Mouse (Mus musculus): Measurements from ENCODE around the gene Ccno.
"Not testable (repeated sequence)": the region's sequence is repeated elsewhere in the genome, so short reads cannot be mapped to it uniquely, and the experiment has no call there.

The Ccno gene

DNA sequence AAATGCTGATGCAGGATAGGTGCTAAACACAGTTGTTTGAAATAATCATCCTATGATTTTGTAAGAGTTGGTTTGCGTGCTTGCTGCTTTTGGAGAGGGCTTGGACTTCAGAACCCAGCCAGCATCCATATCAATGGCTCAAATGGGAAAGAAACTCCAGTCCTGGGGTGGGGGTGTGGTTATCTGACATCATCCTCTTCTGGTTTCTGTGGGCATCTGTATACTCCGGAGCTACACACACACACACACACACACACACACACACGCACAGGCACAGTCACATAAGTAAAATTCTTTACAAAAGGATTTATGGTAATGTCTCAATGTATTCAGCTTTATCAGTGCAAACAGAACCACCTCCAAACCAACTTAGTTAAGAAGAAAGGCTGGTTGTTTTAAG lies 12.5 kb downstream of the Ccno start:
- in situ Hi-C loops (cut with MboI, MseI): no loop called here

DNA sequence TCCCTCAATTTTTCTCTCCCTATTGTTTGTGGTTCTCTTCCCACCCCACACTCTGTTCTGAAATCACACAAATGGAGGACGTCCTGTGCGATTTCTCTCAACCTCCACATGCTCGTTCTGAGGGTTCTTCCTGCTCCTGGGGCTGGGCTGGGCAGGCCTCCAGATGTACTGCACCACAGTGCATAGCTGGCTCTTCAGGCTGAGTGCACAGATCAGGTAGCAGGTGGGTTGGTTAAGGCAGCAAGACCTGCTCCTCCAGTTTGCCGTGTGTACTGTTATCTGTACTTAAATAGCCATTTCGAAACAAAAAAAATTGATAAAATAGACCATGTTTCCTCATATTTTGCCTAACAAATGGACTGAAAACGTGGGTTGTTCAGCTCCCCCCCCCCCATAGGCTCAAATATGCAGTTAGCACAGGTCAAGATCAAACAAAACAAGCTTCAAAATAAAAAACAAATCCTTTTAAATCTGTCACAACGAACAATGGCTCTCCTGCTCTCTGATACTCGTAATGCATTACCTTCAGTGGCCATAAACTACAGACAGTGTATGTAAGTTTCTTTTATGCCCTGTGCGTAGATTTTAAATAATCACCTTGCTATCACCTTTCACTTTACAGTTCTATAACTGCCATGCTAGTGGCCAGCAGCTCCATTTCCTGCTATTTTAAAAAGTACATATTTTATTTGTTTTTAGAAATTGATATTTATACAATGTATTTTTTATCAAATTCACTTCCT lies 13.1 kb downstream of the Ccno start:
- in situ Hi-C loops (cut with MboI, MseI): no loop called here

DNA sequence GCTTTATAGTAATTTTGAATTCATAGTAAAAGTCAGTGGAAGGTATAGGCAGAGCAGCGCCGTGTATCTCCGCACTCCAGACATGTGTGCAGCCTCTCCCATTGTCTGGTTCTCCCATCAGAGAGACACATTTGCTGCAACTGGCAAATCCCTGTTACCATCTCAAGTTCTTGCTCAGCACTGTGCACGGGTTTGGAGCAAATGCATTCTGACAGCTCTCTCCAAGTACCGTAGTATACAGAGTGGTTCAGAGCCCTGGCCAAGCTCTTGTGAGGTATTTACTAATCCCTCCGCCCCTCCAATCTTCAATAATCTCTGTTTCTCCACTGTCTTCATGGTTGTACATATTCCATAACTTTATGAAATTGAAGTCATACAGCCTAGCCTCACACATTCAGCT lies 25.1 kb downstream of the Ccno start:
- in situ Hi-C loops (cut with MboI, MseI): no loop called here

DNA sequence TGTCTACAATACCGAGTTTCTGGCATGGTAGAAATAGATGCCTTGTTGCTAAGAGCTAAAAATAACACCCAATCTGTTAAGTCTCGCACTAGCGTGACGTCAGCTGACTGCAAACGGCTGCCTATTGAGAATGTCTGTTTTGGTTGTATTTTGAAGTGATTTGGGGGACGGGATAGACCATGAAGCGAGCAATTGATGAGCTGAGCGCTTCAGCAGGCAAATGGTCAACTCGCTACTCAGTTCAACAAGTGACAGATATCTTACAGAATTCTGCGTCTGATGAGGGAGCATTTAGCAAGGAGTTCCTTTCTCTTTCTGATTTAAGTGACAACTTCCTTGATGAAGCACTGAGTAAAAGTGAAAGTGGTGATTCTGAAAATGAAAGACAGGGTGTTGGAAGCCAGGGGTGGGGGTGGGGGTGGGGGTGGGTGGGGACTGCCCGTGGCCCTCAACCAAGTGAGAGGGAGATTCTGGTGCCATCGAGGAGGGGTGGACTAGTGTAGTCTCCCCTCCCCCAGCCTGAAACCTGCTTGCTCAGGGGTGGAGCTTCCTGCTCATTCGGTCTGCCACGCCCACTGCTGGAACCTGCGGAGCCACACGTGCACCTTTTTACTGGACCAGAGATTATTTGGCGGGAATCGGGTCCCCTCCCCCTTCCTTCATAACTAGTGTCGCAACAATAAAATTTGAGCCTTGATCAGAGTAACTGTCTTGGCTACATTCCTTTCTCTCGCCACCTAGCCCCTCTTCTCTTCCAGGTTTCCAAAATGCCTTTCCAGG lies 25.8 kb downstream of the Ccno start:
- in situ Hi-C loops (cut with MboI, MseI): not testable (repeated sequence)

DNA sequence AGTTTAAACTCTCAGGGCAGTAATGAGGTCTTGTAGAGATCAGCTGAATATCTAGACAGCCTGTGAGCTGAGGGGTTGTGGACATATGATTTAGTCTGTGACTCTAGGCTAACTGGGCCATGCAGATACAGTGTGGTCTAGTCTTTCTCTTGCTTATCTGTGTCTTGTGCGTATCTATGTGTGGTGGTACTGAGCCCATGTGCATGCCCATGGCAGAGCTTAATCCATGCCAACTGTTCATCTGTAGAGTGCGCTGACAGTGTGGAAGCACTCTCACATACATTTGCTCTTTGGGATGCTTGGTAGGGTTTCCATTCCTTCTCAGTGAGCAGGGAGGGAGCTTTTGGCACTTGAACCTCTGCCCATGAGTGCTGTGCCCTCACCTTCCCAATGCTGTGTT lies 33.9 kb downstream of the Ccno start:
- in situ Hi-C loops (cut with MboI, MseI): no loop called here

DNA sequence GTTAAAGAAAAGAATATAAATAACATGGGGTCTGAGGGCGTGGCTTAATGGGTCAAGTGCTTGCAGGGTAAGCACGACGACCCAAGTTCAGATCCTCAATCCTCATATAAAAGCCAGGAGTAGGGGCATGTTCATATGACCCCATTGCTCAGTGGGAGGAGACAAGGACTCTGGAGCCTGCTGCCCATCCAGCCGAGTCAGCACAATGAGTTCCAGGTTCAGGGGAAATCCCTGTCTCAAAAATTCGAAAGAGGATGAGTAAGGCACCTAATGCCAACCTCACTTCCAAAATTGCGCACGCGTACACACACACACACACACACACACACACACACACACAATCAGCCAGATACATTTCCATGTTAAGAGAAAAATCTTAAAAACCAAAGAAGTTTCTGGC lies 34.9 kb downstream of the Ccno start:
- in situ Hi-C loops (cut with MboI, MseI): no loop called here

DNA sequence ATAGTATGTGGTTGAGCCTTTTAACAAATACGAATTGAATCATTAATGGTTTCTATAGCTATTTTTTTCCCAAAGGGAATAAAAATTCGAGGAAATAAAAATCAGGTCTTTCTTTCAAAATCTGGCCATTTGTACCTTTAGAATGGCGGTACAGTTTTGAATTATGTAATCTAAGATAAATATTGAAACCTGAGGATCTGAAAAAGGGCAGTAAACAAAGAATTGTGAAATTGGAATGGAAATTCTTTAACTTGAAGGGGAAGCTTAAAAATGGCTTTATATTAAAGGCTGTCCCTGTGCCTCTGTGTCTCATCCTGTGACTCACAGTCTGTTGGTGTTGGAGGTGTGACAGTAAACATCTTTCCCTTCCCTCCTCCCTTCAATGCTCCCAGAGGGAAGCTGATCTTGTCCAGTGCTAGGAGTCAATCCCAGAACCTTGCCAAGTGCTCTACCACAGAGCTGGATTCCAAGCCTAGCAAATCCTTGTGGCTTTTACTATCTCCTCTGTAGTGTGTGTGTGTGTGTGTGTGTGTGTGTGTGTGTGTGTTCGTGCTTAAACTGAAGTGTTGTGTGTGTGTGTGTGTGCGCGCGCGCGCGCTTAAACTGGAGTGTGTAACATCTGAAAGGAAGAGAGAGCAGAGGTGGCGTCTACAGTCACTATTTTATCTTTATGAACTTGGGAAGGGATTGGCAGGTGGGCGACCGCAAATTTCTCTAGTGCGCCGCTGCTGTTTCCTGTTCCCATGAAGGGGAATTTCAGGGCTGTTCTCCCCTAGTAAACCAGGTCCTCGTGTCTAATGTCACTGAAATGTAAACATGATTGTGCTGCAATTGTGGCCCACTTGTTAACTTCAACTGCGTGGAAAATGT lies 35.9 kb downstream of the Ccno start:
- in situ Hi-C loops (cut with MboI, MseI): no loop called here

DNA sequence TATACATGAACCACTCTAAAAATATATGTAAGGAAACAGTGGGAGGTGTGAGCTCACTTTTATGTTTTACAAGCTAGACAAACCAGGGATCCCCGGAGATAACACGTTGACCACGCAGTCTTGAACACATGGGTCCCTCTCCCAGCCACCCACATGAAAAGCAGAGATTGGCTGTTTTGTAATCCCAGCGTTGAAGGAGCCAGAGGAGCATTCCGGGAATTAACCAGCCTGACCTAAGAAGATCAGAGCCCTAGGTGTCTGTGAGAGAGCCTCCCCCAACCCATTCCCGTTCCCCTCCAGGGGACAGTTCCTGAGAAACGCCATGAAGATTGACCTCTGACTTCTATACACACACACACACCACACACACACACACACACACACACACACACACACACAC lies 43.7 kb downstream of the Ccno start:
- in situ Hi-C loops (cut with MboI, MseI): loop anchor here (5.0 to 10.0 kb wide), 2 partner anchors 34 to 47 kb away; partner anchors contain the start of gene Ccno (in 1 of the 2)

DNA sequence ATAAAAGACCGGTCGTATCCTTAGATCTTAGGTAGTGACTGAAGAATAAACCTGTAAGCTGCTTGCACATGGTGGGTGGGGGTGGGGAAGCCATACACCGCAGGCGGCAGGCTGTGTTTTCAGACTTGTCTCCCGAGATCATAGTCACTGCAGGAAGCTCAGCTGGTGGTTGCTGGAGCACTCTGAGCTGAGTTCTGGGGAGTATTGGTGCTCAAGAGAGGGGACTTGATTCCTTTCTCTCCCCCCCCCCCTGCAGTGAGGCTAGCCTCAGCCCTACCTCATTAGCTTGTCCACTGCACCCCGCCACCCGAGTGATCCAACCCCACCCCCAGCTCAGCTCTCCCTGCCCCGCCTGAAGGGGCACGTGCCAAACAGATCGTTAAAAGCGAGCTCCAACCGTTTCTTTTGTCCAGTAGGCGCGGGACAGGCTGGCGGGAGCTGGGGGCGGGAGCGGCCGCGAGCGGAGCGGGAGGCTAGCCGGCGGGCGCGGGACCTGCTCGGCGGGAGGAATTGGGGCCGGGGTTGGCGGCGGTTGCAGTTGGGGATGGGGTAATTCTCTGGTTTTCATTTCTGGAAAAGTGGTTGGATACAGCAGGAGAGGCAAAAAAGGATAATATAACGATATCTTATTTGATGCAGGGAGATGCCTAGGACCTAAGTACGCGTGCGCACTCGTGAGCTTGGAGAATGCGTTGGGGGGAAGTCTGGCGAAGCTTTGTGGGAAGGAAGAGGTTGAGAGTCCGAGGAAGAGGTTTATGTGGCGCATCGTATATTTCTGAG lies 44.4 kb downstream of the Ccno start:
- in situ Hi-C loops (cut with MboI, MseI): loop anchor here (5.0 to 10.0 kb wide), 2 partner anchors 35 to 47 kb away; partner anchors contain the start of gene Ccno (in 1 of the 2)

DNA sequence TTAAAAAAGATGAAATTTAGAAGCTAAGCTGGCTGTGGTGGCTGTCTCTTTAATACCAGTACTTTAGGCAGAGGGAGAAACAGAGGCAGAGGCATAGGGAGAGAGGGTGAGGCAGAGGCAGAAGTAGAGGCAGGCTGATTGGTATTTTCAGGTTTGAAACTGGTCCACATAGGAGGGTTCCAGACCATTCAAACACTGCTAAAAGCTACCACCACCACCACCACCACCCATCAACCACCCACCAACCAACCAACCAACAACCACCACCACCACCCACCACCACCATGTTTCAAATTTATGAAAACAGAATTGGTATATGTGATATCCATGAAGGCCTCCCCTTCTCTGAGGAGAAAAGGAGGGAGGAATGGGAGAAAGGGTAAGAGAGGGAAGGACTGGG lies 45.2 kb downstream of the Ccno start:
- in situ Hi-C loops (cut with MboI, MseI): loop anchor here (5.0 to 10.0 kb wide), 2 partner anchors 36 to 48 kb away; partner anchors contain the start of gene Ccno (in 1 of the 2)

DNA sequence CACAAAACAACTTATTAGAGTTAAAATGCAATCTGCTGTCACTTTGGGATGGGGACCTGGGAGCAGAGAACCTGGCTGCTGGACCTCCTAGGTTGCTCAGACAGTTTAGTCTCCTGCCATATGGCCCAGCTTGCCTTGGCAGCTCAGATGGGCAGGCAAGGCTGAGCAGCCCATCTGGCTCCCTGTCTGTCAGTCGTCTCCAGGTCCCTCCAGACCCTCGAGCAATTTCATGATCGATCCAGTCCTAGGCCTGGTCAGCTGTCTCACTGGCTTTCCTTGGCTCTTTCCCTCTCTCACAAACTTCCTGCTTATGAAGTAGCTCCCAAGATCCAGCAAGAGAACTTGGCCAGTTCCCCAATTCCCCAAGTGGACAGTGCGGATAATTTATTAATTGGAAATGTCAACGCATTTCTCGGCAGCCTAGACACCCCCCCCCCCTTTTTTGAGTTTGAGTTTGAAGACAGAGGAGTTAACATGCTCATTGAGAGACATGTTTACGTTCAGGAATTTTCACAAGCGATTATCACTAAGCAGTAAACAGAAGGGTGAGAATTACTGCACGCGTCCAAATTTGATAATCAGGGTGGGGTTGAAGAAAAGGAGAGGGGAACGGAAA lies 46.8 kb downstream of the Ccno start:
- in situ Hi-C loops (cut with MboI, MseI): loop anchor here (5.0 to 10.0 kb wide), 2 partner anchors 37 to 50 kb away; partner anchors contain the start of gene Ccno (in 1 of the 2)

DNA sequence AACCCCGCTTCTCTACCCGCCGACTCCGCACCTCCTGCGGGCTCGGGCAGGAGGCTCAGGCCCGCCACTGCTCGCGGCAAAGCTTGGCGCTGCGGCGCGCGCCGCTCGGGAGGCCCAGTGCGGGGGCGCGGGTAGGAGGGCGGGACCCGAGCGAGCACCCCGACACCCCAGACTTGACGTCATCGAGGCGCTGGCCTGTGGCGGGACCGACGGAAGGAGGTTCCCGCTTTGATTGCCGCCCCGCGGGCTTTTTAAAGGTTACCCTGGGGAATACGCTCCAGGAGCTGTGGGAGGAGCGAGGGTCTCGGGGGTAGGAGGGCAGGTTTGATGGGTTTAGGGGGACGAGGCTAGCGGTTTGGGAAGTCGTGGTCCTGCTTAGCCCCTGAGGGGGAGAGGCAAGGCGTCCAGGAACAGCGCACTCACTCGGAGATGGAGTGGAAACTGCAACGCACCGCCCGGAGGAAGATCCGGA lies 47.4 kb downstream of the Ccno start, which contains the start of gene Cdc20b:
Gene Cdc20b (plus strand): TSS at position 162 of the 472 bp plus-strand sequence.
- in situ Hi-C loops (cut with MboI, MseI): loop anchor here (5.0 to 10.0 kb wide), 5 partner anchors 38 to 353 kb away; partner anchors contain the start of genes Ccno (in 1 of the 2), Dhx29 (in 1 of the 2) and Mtrex (in 1 of the 2)

DNA sequence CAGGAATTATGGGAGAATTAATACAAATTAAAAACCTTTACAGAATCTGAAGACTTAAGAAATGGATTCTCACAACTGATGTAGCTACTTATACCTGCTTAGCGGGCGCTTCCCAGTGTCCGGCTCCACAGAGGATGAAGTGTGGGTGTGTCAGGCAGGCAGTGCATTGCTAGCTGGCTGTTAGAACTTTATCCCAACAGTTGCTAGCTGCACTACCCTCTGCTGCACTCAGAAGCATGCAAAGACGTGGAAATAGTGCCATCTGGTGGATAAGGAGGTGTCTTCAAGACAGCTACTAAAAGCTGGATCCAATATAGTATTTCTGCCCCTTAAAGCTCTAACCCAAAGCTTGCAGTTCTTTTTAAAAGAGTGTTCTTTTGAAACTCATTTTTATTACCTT lies 48.2 kb downstream of the Ccno start:
- in situ Hi-C loops (cut with MboI, MseI): loop anchor here (5.0 to 10.0 kb wide), 4 partner anchors 51 to 354 kb away; partner anchors contain the start of genes Ccno (in 1 of the 2), Dhx29 (in 1 of the 2) and Mtrex (in 1 of the 2)

All from T-helper 17 cell (primary cell).